Mouse (Mus musculus): ENCODE measurements around the gene Fkbp1b.
A peak's percentile ranks its signal among the peaks of the same experiment; 100 is the strongest.
"Not testable (repeated sequence)": the region's sequence is repeated elsewhere in the genome, so short reads cannot be mapped to it uniquely, and the experiment has no call there.

Gene Fkbp1b

GRCm38 (mm10) chr12:4841392-4841887, at the start of gene Fkbp1b:
Fkbp1b (minus strand) TSS chr12:4841591.
- peak; percentile 75 to 82 for DNase-seq

GRCm38 (mm10) chr12:4889891-4890290, 48.5 kb upstream of the Fkbp1b start:
- no peak for DNase-seq

- no peak for DNase-seq
Observed at GRCm38 (mm10) chr12:4889251-4889650, 47.9 kb upstream of the Fkbp1b start.

GRCm38 (mm10) chr12:4888739-4889138, 47.3 kb upstream of the Fkbp1b start:
- DNase-seq: no peak

- not testable (repeated sequence) for DNase-seq
Observed at GRCm38 (mm10) chr12:4886581-4886980, 45.2 kb upstream of the Fkbp1b start.

GRCm38 (mm10) chr12:4885062-4885461, 43.7 kb upstream of the Fkbp1b start:
- no peak for DNase-seq

GRCm38 (mm10) chr12:4882086-4882485, 40.7 kb upstream of the Fkbp1b start:
- DNase-seq: no peak

- peak in 1 of 2 experiments; percentile 31 for DNase-seq
Observed at GRCm38 (mm10) chr12:4879048-4879447, 37.7 kb upstream of the Fkbp1b start.

GRCm38 (mm10) chr12:4878296-4878783, 36.9 kb upstream of the Fkbp1b start:
- DNase-seq: no peak

GRCm38 (mm10) chr12:4875623-4876022, 34.2 kb upstream of the Fkbp1b start:
- no peak for DNase-seq

GRCm38 (mm10) chr12:4874161-4874927, 33.0 kb upstream of the Fkbp1b start, which contains the start of gene Mfsd2b:
Mfsd2b (minus strand) TSS chr12:4874359.
- DNase-seq: peak; percentile 82 to 88

GRCm38 (mm10) chr12:4873531-4873930, 32.1 kb upstream of the Fkbp1b start:
- DNase-seq: no peak

GRCm38 (mm10) chr12:4872983-4873477, 31.6 kb upstream of the Fkbp1b start:
- DNase-seq: no peak

- no peak for DNase-seq
Observed at GRCm38 (mm10) chr12:4872273-4872672, 30.9 kb upstream of the Fkbp1b start.

GRCm38 (mm10) chr12:4871260-4871659, 29.9 kb upstream of the Fkbp1b start:
- DNase-seq: no peak

- DNase-seq: no peak
Observed at GRCm38 (mm10) chr12:4868924-4869323, 27.5 kb upstream of the Fkbp1b start.

- no peak for DNase-seq
Observed at GRCm38 (mm10) chr12:4864338-4864690, 22.9 kb upstream of the Fkbp1b start.

- DNase-seq: peak; percentile 48 to 72
Observed at GRCm38 (mm10) chr12:4863654-4864337, 22.4 kb upstream of the Fkbp1b start.

- DNase-seq: peak in 1 of 2 experiments; percentile 32
Observed at GRCm38 (mm10) chr12:4862672-4863071, 21.3 kb upstream of the Fkbp1b start.

GRCm38 (mm10) chr12:4859241-4859914, 18.0 kb upstream of the Fkbp1b start:
- DNase-seq: no peak

- no peak for DNase-seq
Observed at GRCm38 (mm10) chr12:4856834-4857233, 15.4 kb upstream of the Fkbp1b start.

GRCm38 (mm10) chr12:4856160-4856559, 14.8 kb upstream of the Fkbp1b start:
- DNase-seq: no peak

- DNase-seq: peak; percentile 50 to 68
Observed at GRCm38 (mm10) chr12:4843741-4844140, 2.4 kb upstream of the Fkbp1b start.
